Mouse (Mus musculus): ENCODE data around the gene Cfl1. TPM values are rescaled to one million over a fixed set of nuclear protein-coding genes. Genes with fewer than 3 reads are reported as not detected.

Gene Cfl1
- total and polyA plus RNA-seq, 2 experiments from 2014 or later = 1,672 to 3,482 TPM

DNA sequence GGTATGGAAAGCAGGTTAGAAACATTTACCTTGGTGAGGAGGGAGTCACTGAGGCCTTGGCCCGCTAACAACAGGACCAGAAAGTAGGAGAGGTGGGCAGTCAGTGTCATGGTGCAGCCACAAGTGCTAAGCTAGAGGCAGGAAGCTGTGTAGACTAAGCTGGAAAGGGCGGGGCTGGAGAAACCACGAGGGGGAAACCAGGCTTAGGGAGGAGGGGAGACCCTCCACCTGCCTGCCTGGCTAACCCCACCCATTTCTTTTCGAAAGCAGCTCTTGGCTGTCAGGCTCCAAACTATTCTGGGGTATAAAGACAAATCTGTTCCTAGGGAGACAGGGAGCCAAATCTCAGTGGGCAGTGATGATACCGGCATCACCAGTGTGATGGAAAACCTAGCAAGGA is 21.9 kb upstream of the Cfl1 start, which contains the start of gene Ctsw:
Gene Ctsw (minus strand): TSS at position 134 of the 400 bp plus-strand sequence.
- ATAC-seq (ENCODE audit: low FRiP score) (no peak), DNase-seq (ENCODE audit: low spot score) (no peak)
- H3K9me3 ChIP-seq (ENCODE audit: low read length) = no peaks in the 10 kb centered on the region
- no peak within 1 kb of the TSS for H3K27ac ChIP-seq (ENCODE audit: low read depth, low read length)
- H3K27me3 ChIP-seq (ENCODE audit: insufficient read depth, low read length) = no peaks in the 10 kb centered on the region
- H3K4me3 ChIP-seq (ENCODE audit: low read depth, low read length) = no peak within 1 kb of the TSS
- no peaks in the 10 kb centered on the region for H3K4me1 ChIP-seq (ENCODE audit: insufficient read depth, low read length)
- 57% methylated on average over 5 of the region's 5 CpGs for WGBS
- H3K36me3 ChIP-seq (ENCODE audit: insufficient read depth, low read length) = peaks cover 26% of the 10 kb centered on the region
- no peak within 1 kb of the TSS for H3K4me2 ChIP-seq (ENCODE audit: low read depth, low read length, poor library complexity, severe bottlenecking)
- no peak for TF ChIP-seq CTCF (IDR thresholded peaks at IDR 0.05)
- no peak within 1 kb of the TSS for H3K9ac ChIP-seq (replicated peaks; ENCODE audit: low read length, poor library complexity, severe bottlenecking)

DNA sequence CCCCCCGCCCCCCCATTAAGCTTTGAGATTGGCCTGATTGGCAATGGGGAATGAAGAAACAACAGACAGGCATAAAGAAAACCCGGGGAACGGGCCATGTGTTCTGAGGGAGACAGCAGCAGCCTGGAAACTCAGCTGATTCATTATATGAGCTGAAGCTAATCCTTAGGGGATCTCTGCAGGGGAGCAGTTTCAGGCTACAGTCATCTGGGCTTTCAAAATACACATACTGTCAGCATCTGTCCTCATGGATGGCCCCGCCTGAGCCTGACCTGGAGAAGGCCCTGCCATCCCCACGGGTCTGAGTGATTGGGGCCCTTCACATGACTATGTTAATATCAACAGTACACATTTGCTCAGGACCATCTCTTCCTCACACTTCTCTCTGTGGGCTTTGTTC is 18.4 kb upstream of the Cfl1 start:
- ATAC-seq (ENCODE audit: low FRiP score) (no peak), DNase-seq (ENCODE audit: low spot score) (no peak)
- H3K4me2 ChIP-seq (ENCODE audit: low read depth, low read length, poor library complexity, severe bottlenecking) = no peak overlapping the region
- WGBS = 40% methylated on average over 5 of the region's 5 CpGs
- H3K27me3 ChIP-seq (ENCODE audit: insufficient read depth, low read length) = no peaks in the 10 kb centered on the region
- no peaks in the 10 kb centered on the region for H3K9me3 ChIP-seq (ENCODE audit: low read length)
- peaks cover 14% of the 10 kb centered on the region for H3K4me1 ChIP-seq (ENCODE audit: insufficient read depth, low read length)
- TF ChIP-seq CTCF (IDR thresholded peaks at IDR 0.05) = no peak
- H3K9ac ChIP-seq (replicated peaks; ENCODE audit: low read length, poor library complexity, severe bottlenecking) = no peak overlapping the region
- no peak overlapping the region for H3K27ac ChIP-seq (ENCODE audit: low read depth, low read length)
- peaks cover 8% of the 10 kb centered on the region; the same call in 1 of the 2 replicates for H3K36me3 ChIP-seq (ENCODE audit: insufficient read depth, low read length)
- H3K4me3 ChIP-seq (ENCODE audit: low read depth, low read length) = no peak overlapping the region

DNA sequence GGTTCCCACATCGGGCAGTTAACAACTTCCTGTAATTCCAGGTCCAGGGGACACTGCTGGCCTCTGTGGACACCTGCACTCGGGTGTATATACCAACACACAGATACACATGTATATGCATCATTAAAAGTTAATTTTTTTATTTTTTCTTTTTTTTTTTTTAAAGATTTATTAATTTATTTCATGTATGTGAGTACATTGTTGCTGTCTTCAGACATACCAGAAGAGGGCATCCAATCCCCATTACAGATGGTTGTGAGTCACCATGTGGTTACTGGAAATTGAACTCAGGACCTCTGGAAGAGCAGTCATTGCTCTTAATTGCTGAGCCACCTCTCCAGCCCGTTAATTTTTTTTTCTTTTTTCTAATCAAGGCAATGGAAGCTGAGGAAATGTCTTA is 17.4 kb upstream of the Cfl1 start:
- no peak overlapping the region for H3K4me2 ChIP-seq (ENCODE audit: low read depth, low read length, poor library complexity, severe bottlenecking)
- H3K27me3 ChIP-seq (ENCODE audit: insufficient read depth, low read length) = no peaks in the 10 kb centered on the region
- DNase-seq (ENCODE audit: low spot score) (no peak), ATAC-seq (ENCODE audit: low FRiP score) (no peak)
- H3K27ac ChIP-seq (ENCODE audit: low read depth, low read length) = no peak overlapping the region
- H3K9me3 ChIP-seq (ENCODE audit: low read length) = no peaks in the 10 kb centered on the region
- H3K4me1 ChIP-seq (ENCODE audit: insufficient read depth, low read length) = peaks cover 14% of the 10 kb centered on the region
- no peaks in the 10 kb centered on the region for H3K36me3 ChIP-seq (ENCODE audit: insufficient read depth, low read length)
- 83% methylated on average over 3 of the region's 3 CpGs for WGBS
- no peak overlapping the region for H3K4me3 ChIP-seq (ENCODE audit: low read depth, low read length)
- H3K9ac ChIP-seq (replicated peaks; ENCODE audit: low read length, poor library complexity, severe bottlenecking) = no peak overlapping the region
- no peak for TF ChIP-seq CTCF (IDR thresholded peaks at IDR 0.05)

DNA sequence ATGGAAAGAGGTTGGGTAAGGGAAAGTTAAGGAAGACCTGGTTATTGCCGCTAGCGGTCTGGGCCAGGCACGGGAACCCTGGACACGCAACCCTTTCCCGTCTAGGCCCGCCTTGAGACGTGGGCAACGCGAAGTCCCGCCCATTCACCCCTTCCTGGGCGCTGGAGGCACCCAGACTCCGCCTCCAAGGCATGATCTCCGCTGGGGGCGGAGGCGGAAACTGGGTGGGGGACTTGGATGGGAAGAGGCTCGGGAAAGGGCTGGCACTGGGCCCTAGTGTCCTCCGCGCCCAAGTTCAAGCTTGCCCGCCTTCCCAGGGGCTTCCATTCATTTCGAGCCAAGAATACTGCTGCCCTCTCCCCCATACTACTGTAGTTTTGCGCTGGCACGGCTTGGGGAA is 16.5 kb upstream of the Cfl1 start, which contains the start of gene Efemp2:
Gene Efemp2 (plus strand): TSS at position 235 of the 400 bp plus-strand sequence.
- peaks cover 4% of the 10 kb centered on the region; the same call in 1 of the 2 replicates for H3K36me3 ChIP-seq (ENCODE audit: insufficient read depth, low read length)
- H3K27ac ChIP-seq (ENCODE audit: low read depth, low read length) = peak within 1 kb of the TSS; percentile 33
- 3% methylated on average over 22 of the region's 22 CpGs for WGBS
- H3K4me3 ChIP-seq (ENCODE audit: low read depth, low read length) = peak within 1 kb of the TSS; percentile 58
- no peaks in the 10 kb centered on the region for H3K27me3 ChIP-seq (ENCODE audit: insufficient read depth, low read length)
- H3K9me3 ChIP-seq (ENCODE audit: low read length) = no peaks in the 10 kb centered on the region
- ATAC-seq (ENCODE audit: low FRiP score) (peak; percentile 54), DNase-seq (ENCODE audit: low spot score) (peak; percentile 78)
- H3K9ac ChIP-seq (replicated peaks; ENCODE audit: low read length, poor library complexity, severe bottlenecking) = peak within 1 kb of the TSS; percentile 77
- peak within 1 kb of the TSS; percentile 92 for H3K4me2 ChIP-seq (ENCODE audit: low read depth, low read length, poor library complexity, severe bottlenecking)
- no peak for TF ChIP-seq CTCF (IDR thresholded peaks at IDR 0.05)
- peaks cover 14% of the 10 kb centered on the region for H3K4me1 ChIP-seq (ENCODE audit: insufficient read depth, low read length)

DNA sequence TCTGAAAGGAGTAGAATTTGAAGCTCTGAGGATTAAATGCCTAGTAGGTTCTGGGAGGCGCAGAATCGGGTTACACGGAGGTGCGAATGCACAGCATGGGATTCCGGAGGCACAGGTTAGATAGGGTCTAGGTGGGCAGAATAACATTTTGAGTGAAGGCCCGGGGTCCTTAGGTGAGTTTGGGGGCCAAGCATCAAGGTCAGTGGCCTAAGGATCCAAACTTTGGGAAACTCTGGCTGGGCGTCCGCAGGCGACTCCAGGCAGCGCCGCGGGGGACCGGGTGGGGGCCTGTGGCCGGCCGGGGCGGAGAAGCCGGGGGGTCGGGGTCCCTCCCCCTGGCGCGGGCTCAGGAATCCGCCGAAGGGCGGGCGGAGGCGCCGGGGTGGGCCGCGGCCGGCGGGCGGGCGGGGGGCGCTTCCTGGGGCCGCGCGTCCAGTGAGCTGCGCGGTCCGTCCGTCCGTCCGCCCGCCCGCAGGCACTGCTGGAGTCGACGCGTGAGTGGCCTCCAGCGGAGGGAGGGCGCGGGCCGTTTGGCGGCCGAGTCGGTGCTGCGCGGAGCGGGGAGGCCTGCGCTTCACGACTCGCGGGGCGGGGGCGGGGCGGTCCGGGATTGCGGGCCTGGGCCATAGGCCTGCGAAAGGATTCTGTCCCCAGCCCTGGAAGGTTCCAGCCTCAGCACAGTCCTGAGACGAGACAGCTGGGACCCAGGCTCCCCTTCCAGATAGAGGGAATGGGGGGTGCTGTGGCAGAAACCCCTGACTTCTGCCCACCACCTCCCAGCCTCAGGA is 15.8 kb upstream of the Cfl1 start:
- Histone ChIP-seq H3K9ac (replicated peaks; ENCODE audit: low read length, poor library complexity, severe bottlenecking) (peak overlapping the region; percentile 77), H3K36me3 (ENCODE audit: insufficient read depth, low read length) (peaks cover 7% of the 10 kb centered on the region; the same call in 1 of the 2 replicates), H3K4me3 (ENCODE audit: low read depth, low read length) (peak overlapping the region; percentile 58), H3K27ac (ENCODE audit: low read depth, low read length) (peak overlapping the region; percentile 33), H3K4me2 (ENCODE audit: low read depth, low read length, poor library complexity, severe bottlenecking) (peak overlapping the region; percentile 92), H3K27me3 (ENCODE audit: insufficient read depth, low read length) (no peaks in the 10 kb centered on the region), H3K4me1 (ENCODE audit: insufficient read depth, low read length) (peaks cover 14% of the 10 kb centered on the region), H3K9me3 (ENCODE audit: low read length) (no peaks in the 10 kb centered on the region)
- DNase-seq (ENCODE audit: low spot score) = peak; percentile 19
- under 1% methylated on average over 54 of the region's 68 CpGs for WGBS
- peak; percentile 36; the same call in 1 of the 2 replicates for ATAC-seq (ENCODE audit: low FRiP score)
- TF ChIP-seq CTCF (IDR thresholded peaks at IDR 0.05) = no peak

DNA sequence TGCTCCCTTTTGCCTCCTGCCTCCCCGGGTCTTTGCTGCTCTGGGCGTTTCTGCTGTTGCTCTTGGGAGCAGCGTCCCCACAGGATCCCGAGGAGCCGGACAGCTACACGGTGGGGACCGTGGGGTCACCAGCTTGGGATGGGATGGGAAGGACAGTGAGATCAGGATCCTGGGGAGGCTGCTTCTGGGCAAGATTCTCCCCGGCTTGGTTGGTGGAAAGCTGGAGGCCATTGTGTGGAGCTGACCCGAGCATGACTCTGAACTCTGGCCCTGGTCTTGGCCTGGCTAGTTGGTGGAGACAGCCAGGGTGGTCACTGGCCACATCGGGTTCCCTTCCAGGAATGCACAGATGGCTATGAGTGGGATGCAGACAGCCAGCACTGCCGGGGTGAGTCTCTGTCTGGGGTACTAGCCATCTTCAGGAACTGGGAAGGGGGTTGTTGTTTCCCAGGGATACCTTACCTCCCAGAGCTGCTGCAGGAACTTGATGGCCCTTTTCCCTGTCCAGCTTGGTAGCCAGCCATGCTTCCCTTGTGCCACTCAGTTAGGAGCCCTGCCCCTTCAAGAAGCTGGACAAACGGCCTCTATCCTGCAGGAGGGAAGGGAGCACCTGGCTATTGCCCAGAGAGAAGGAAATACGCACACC is 15.1 kb upstream of the Cfl1 start:
- ATAC-seq (ENCODE audit: low FRiP score) (no peak), DNase-seq (ENCODE audit: low spot score) (no peak)
- Histone ChIP-seq H3K4me3 (ENCODE audit: low read depth, low read length) (peak overlapping the region; percentile 58), H3K36me3 (ENCODE audit: insufficient read depth, low read length) (peaks cover 11% of the 10 kb centered on the region; the same call in 1 of the 2 replicates), H3K27ac (ENCODE audit: low read depth, low read length) (peak overlapping the region; percentile 33), H3K4me1 (ENCODE audit: insufficient read depth, low read length) (peaks cover 14% of the 10 kb centered on the region), H3K27me3 (ENCODE audit: insufficient read depth, low read length) (no peaks in the 10 kb centered on the region), H3K9me3 (ENCODE audit: low read length) (no peaks in the 10 kb centered on the region), H3K4me2 (ENCODE audit: low read depth, low read length, poor library complexity, severe bottlenecking) (peak overlapping the region; percentile 92), H3K9ac (replicated peaks; ENCODE audit: low read length, poor library complexity, severe bottlenecking) (peak overlapping the region; percentile 77)
- no peak for TF ChIP-seq CTCF (IDR thresholded peaks at IDR 0.05)
- WGBS = 26% methylated on average over 13 of the region's 13 CpGs
